Mouse (Mus musculus): ENCODE data around the gene Dop1b.

- TF ChIP-seq POLR2A (IDR thresholded peaks at IDR 0.05; ENCODE audit: borderline replicate concordance, insufficient read depth, low read length) (no peak), CTCF (IDR thresholded peaks at IDR 0.05; ENCODE audit: borderline replicate concordance, insufficient read depth, low read depth, low read length) (no peak)
Measured at GRCm38 (mm10) chr16:93756622-93757021, 44.9 kb downstream of the Dop1b start.

Data from cerebellum, adult 2 months (tissue).